Mouse (Mus musculus): ENCODE results near the gene Ppp4r1.

Gene Ppp4r1

DNA sequence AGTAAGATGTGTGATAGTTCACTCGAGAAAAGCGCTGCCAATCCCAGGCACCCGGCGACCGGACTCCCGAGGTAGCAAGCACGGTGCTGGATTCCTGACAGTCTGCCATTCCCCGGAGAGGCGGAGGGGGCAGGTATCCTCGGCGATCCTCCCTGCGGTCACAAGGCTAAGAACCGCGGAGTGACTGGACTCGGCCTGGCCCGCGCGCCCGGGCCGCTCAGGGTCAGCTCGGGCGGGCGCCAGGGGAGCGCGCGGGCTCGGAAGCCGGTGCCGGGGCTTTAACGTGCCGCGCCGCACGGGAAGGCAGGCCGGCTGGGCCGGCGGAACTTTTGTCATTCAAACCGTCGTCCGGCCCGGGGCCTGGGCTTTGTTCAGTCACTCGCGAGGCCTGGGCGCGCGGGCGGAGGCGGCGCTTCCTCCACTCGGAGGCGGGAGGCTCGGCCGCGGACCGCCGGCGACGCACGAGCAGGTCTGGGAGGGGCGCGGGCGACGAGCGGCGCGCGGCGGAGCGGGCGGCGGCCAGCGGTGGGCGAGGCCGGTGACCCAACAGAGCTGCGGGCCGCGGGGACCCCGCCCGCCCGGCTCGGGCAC is at the start of gene Ppp4r1:
Ppp4r1 (plus strand) TSS at position 23 of the 591 bp plus-strand sequence.
- peak; percentile 83 for DNase-seq (ENCODE audit: low read depth, low spot score)

DNA sequence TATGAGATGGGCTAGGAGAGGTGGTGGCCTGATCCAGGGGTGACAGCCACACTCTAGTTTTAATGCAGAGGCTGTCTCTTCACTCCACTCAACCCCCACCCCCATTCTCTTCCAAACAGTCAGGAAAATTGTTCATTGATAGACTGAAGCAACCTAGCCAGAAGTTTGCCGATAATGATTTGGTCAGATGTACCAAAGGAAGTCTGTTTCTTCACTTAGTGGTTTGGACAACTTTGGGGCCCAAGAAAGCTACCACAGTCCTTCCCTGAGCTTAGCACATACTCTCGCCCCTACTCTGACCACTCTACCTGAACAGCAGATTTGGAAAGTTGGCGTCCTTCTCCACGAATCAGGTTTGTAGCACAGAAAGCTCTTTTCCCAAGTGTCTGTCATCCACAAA is 49.7 kb upstream of the Ppp4r1 start:
- DNase-seq (ENCODE audit: low read depth, low spot score), result no peak

DNA sequence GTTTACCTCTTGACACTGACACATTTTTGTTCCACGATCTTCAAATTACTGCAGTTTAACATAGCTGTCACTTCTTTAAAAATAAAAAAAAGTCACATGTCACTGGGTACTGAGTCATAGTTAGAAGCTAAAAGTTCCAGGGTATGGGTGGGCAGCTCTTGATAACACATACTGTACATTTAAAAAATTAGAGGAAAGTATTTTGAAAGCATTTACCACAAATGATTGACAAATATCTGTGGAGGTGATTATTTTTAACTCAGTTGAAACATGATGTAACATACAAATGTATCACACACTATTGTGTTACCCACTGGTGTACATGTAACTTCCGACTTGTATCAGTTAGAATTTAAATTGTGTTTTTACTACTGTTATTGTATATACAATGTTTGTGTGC is 47.3 kb upstream of the Ppp4r1 start:
- DNase-seq (ENCODE audit: low read depth, low spot score), result no peak

DNA sequence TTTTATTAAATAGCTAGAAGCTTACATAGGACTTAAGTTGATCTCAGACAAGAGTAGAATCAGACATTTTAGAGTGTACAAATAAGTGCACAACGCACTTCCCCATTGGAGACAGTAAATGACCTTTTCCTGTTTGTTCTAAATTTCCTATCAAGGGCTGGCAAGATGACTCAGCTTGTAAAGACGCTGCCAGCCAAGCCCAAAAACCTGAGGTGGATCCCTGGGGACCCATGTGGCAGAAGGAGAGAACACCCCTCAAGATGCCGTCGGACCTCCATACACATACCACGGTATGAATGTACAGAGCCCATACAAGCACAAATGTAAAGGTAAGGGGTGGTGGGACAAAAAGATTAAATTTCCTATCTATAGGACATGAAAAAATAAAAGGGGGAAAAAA is 45.2 kb upstream of the Ppp4r1 start:
- peak; percentile 91 for DNase-seq (ENCODE audit: low read depth, low spot score)

DNA sequence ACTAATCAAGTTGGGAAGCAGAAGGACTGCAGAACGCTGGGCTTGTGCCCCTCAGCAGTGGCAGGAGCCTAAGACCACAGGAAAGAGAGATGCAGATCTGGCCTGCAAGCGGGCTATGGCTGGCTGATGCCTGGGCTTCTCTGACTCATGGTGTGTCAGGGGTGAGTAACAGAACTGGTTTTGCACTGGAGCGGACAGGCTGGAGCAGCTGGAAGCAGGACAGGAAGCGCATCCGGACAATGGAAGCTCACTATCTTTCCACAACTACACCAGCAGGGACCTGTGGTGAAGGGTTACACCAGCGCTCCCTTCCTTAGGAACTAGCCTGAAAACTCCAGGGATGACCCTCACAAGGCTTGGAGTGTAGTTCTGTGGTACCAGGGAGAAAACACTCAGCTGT is 44.8 kb upstream of the Ppp4r1 start:
- DNase-seq (ENCODE audit: low read depth, low spot score), result peak; percentile 99

DNA sequence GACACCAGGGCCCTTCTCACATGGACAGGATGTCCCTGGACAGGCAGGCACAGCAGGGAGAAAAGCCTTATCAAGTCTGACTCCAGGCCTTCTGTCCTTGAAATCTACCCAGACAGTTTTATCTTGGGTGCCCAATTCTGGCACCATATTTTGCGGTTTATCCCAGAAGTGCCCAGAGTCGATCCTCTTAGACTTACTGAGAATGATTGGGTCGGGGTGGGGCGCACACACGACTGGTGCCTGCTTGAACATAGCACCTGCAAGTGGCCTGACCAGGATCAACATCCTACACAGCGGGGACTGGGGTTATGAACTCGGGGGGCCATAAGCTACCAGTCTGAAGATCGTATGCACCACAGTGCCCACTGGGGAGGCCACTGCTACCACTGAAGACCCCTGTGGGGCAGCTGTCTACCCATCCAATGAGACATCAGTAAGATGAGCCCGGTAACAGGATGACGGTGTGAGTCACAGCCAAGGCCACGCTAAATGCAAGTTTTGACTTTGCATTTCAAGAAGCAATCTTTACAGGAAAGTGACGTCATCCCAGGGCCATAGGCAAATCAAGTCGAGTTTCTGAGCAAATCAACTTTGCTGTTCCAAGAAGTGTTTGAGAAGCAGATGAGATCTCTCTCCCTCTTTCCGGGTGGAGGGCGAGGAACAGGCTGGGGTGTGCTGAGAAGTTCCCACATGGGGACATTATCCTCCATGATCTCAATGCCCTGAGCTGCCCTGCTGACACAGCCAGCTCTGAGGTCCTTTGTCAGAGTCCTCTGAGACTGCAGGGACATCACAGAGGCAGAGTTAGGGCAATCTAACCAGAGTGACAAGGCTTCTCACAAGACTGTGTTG is 42.3 kb upstream of the Ppp4r1 start:
- peak; percentile 28 for DNase-seq (ENCODE audit: low read depth, low spot score)

DNA sequence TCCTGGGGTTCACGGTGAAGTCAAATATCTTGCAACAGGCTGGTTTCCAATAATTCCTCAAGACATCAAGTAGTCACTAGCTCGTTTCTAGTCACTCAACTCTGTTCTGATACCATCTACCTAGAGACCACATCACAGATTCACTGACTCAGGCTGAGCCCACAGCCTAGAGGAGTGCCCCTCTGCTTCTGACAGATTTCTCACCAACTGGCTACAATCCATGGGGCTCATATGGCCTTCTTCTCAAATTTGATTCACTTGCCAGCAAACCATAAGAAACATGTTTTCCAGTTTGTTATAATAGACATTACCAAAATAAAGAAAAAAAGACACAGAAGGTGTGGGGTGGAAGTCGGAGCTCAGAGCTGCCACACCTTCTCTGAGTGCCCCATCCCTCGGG is 40.8 kb upstream of the Ppp4r1 start:
- DNase-seq (ENCODE audit: low read depth, low spot score), result no peak

DNA sequence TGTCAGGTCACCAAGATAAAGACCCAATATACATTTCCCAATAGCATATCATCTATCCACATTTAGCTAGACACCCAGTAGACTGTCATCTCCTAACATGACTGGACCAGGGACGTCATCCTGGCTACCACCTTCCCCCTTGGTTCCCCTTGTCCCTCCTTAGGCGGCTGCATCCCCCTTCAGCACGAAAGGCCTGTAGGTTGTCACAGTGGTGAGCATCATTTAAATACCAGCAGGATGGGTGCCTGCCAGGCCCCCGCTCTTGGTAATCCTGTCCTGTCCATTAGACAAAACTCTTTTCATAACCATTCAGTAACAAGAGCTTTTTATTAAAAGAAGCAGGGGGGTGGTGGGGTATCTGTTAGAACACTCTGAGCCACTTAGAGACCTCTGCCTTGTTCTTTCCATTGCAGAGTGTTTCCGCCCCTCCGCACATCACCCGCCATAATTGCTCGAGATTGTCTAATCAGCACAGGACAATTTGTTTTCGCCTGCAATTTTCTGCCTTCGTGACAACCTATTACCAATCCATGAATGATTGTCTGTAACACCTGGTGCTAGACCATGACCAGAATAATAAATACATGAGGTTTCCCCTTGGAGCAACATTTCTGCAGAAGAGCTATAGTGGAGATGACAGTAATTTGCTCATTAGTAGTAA is 40.0 kb upstream of the Ppp4r1 start:
- no peak for DNase-seq (ENCODE audit: low read depth, low spot score)

DNA sequence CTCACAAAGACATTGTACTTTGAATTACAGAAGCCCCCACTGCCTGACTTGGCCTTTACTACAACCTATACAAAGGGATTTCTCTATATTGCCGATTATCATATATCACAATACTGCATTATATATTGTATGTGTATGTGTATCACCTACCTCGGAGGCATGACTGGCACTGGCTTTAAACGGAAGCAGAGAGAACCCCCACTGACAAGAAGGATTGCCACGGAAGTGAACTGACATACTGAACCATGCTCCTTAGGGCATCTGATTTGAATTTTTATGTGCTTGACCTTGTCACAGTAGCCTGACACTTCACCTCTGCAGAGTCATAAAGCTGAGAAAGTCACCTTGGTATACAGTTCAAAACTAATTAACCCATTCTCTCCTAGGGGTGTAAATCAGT is 39.4 kb upstream of the Ppp4r1 start:
- DNase-seq (ENCODE audit: low read depth, low spot score), result no peak

DNA sequence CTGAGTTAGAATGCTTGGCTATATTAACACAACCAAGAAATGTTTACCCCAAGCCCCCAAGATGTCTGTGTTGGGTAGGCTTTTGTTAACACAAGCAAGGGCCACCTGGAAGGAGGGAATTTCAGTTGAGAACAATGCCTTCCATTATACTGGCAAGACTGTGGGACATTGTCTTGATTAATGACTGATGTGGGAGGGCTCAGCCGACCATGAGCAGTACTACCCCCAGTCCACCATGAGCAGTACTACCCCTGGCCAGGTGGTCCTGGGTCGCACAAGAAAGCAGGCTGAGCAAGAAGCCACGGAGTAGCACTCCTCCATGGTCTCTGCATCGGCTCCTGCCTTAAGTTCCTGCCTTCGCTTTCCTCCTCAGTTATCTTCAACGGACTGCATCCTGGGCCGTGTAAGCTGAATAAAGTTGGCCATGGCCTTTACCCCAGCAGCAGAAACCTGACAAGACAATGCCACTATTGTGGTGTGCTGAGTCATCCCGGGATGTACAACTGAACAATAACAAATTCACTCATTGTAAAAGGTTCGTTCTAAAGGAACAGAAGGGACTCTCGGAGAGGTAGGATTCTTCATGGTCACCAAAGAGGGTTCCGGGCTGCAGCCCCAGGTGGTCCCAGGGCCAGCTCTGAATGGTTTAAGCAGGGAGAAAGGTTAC is 38.6 kb upstream of the Ppp4r1 start:
- peak; percentile 39 for DNase-seq (ENCODE audit: low read depth, low spot score)

DNA sequence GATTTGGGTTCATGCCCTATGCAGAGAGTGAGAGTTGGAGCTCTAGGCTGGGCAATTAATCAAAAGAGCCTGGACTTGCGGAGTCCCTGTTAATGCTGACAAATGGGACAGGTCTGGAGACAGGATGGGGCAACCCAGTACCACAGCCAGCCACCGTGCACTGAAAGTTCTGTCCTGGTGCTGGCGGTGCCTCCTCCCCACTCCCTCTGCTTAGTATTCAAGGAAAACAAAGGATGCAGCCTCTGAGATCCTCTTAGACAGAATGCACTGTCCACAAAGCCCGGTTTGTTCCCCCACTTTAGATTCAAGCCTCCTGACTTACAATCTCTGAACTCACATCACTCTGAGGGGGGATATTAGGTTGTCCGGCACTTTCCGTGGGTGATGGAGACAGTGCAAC is 36.1 kb upstream of the Ppp4r1 start:
- no peak for DNase-seq (ENCODE audit: low read depth, low spot score)

DNA sequence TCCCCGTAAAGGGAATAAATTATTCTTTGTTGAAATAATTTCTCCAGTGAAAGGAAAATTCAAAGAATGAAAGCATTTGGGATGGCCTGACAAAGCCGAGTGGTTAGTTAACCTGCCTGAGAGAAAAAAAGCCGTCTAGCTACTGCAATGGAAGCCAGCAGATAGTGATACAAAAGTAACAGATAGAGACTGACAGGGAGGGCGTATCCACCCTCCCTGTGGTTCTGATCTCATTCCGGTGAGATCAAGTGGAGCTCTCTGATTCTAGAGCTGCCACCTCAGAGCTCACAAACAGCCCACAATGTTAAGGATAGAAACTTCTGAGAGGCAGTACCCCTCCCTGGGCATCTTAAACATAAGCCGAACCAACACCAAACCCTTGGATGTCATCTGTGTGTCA is 33.4 kb upstream of the Ppp4r1 start:
- no peak for DNase-seq (ENCODE audit: low read depth, low spot score)

DNA sequence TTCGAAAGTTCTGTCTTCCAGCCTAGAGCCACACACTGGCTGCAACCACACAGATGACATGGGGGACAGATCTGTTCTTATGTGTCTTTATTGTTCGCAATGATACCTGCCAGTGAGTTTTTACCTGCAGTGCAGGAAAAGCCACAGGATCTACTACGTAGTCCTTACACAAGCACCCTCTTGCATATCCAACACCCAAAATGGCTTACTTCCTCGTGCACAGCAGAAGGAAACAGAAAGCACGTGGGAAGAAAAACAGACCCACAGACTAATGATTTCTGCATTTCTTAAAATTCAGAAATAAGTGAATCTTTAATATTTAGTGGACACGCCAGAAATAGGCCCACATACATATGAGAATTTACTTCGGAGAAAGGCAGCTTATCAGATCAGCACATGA is 32.6 kb upstream of the Ppp4r1 start:
- DNase-seq (ENCODE audit: low read depth, low spot score), result no peak

DNA sequence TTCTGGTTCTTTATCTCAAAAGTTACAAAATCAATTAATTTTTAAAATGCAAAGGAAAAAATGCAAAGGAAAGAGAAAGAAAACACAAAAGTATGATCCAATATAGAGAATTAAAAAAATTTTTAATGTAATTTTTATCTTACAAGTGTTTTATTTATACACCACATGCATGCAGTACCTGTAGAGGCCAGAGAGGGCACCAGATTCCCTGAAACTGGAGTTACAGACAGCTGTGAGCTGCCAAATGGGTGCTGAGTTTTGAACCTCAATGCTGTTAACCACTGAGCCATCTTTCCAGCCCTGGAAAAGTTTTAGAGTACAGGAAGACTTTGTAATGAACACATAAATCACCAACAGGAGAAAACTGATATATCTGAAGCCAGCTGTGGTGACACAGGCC is 32.1 kb upstream of the Ppp4r1 start:
- peak; percentile 57 for DNase-seq (ENCODE audit: low read depth, low spot score)

DNA sequence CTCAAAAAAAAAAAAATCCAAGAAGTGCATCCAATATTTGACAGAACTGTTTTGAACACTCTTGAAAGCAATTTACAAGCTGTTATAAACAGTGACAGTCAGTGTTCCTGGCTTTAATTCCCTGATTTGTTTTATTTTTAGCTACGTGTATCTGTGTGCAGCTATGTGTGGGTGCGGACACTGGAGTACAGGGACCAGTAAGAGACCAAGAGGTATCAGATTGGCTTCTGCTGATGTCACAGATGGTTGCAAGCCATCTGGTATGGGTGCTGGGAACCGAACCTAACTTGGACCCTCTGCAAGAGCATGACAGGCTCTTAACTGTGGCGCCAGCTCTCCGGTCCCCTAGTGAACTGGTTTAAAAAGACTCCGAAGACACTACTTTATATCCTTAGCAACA is 29.2 kb upstream of the Ppp4r1 start:
- DNase-seq (ENCODE audit: low read depth, low spot score), result no peak

DNA sequence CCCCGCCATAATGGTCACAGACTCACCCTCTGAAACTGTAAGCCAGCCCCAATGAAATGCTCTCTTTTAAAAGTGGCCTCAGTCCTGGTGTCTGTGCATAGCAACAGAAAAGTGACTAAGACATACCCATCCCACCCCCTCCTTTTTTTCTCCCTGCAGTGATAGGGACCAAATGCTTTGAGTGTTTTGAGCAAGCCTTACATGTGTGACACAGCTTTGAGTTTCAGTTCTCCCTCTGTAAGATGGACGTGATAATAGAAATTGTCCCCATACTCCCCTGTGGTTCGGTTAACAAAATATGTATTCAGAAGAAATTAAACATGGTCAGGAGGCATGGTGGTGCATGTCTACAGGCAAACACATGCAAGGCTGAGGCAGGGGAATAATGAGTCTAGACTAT is 26.5 kb upstream of the Ppp4r1 start:
- no peak for DNase-seq (ENCODE audit: low read depth, low spot score)

DNA sequence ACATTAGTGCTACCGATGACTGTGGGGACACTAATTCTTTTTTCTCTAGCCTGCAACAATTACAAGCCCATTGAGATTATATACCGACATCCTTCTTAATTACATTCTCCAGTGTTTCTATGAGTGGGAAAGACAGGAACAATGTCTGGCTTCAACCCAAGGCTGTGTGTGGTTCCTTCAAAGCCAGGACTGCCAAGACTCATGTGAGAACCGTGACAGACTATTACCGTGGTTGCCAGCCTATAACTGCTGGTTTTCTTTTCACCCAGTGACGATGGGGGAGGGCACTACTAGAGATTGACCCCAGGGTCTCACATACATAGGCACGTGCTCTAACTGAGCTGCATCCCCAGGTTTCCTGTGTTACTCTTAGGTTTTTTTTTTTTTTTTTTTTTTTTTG is 25.2 kb upstream of the Ppp4r1 start:
- no peak for DNase-seq (ENCODE audit: low read depth, low spot score)

DNA sequence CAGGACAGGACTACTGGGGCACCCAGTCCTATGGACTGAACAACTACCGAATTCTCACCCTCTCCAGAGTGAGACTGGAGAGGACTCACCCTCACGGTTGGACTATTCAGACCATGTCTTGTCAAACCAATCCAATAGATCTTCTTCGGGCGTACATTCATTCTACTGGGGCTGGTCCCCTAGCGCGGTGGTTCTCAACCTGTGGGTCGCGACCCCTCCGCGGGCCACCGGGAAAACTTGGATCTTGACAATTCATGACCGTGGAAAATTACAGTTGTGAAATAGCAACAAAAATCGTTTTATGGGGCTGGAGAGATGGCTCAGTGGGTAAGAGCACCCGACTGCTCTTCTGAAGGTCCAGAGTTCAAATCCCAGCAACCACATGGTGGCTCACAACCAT is 19.2 kb upstream of the Ppp4r1 start:
- no peak for DNase-seq (ENCODE audit: low read depth, low spot score)

DNA sequence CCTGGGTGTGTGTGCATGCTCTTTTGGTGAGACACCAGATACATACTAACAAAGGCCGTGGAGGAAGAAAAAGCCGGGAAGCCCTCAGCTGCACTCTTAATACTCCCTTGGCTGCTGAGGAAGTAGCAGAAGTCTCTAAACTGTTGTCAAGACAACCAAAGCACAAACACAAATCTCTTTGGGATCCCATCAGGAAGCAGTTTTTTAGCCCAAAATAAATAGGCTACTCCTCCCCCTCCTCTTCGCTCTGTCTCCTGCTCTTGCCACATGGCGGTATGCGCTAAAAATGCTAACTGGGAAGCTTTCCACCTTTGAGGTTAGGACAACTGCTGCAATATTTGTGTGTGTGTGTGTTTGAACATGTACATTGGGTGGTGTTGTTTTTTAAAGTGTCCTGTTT is 13.9 kb upstream of the Ppp4r1 start:
- DNase-seq (ENCODE audit: low read depth, low spot score), result peak; percentile 65

DNA sequence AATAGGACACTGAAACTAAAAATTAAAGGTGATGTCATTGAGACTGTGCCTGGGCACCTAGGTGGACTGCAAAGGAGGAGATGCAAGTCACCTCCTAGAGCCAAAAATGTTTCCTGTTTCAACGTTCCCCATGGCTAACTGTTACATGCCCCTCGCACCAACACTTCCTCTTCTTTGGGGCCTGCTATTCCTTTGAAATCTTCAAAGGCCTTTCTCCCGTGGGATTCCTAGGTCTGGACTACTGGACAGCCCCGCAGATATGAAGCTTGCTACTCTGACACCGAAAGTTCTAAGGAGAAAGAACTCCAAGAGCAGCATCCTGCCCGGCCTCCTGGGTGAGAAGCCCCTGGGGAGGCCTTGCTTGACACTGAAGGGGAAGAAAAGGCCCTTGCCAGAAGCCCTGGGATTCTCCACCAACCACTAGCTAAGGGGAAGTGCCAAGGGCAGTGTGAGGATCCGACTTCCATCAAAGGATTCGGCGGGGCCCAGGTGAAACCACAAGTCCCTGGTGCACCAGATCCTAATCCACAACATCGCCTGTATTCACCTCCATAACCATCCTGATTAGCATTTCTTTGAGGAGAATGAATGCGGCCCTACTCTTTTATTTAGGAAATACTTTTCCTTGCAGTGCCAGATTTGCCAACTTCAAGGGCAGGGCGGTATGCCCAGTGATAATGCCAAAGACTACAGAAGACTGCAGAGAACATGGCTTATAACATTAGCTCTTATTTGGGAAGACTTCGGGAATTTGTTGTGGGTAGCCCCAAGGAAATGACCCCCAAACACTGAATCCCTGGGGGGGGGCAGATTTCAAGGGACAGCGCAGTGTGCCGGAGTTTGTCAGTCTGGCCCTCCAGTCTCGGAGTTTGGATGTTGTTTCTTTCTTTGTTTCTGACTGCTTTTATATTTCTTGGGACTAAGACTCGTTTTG is 11.1 kb upstream of the Ppp4r1 start:
- peak; percentile 39 for DNase-seq (ENCODE audit: low read depth, low spot score)
